Mouse (Mus musculus) intestine, postnatal 0 days (tissue): ENCODE data around the gene Hist2h3c1. TPM values are rescaled to one million over a fixed set of nuclear protein-coding genes. Genes with fewer than 3 reads are reported as not detected.
"Not testable (repeated sequence)": the region's sequence is repeated elsewhere in the genome, so short reads cannot be mapped to it uniquely, and the experiment has no call there.

Source experiments
- ATAC-seq: fragments of 200-750 bp; cut with Nextera tagmentation; 2 replicates; pipeline ENCODE4 v1.8.0; 2017; ENCODE audit warnings: mild to moderate bottlenecking, moderate TSS enrichment, moderate library complexity
- H3K27ac ChIP-seq: fragments of 300-500 bp; sonication (generic); 2 replicates; pipeline ENCODE4 v1.5.1; 2014; ENCODE audit warnings: mild to moderate bottlenecking, low read depth, low read length, moderate library complexity
- H3K27me3 ChIP-seq: fragments of 300-500 bp; sonication (generic); replicated peaks from 2 replicates; pipeline ENCODE4 v1.6.1; 2014; ENCODE audit warnings: low read length, mixed read lengths; ENCODE audit not compliant: control insufficient read depth, insufficient read depth
- H3K36me3 ChIP-seq: fragments of 300-500 bp; sonication (generic); 2 replicates; pipeline ENCODE4 v1.6.1; 2014; ENCODE audit warnings: mild to moderate bottlenecking, moderate library complexity; ENCODE audit not compliant: control insufficient read depth, insufficient read depth
- H3K4me1 ChIP-seq: fragments of 300-500 bp; sonication (generic); replicated peaks from 2 replicates; pipeline ENCODE4 v1.6.1; 2014; ENCODE audit warnings: antibody characterized with exemption, low read length, mixed read lengths; ENCODE audit not compliant: control insufficient read depth, insufficient read depth
- H3K4me2 ChIP-seq: fragments of 300-500 bp; sonication (generic); replicated peaks from 2 replicates; pipeline ENCODE4 v1.6.1; 2014; ENCODE audit warnings: low read depth, mild to moderate bottlenecking, moderate library complexity
- H3K4me3 ChIP-seq: fragments of 300-500 bp; sonication (generic); 2 replicates; pipeline ENCODE4 v1.5.1; 2014; ENCODE audit warnings: low read depth, low read length
- H3K9ac ChIP-seq: fragments of 300-500 bp; sonication (generic); 2 replicates; pipeline ENCODE4 v1.6.1; 2014; ENCODE audit warnings: mild to moderate bottlenecking, low read depth, low read length
- H3K9me3 ChIP-seq: fragments of 300-500 bp; sonication (generic); 2 replicates; pipeline ENCODE4 v1.6.1; 2016; ENCODE audit warnings: mixed run types; ENCODE audit not compliant: control insufficient read depth
- CTCF ChIP-seq: sonication (generic); IDR thresholded peaks from 2 replicates; pipeline ENCODE4 v1.5.1; 2016; ENCODE audit warnings: low read depth, mild to moderate bottlenecking, control low read depth, antibody characterized with exemption, moderate library complexity
- WGBS: fragments of 180-500 bp; shearing (Covaris S2); extraction: QIAGEN DNeasy Blood & Tissue Kit; methylation state at CpG from one replicate; pipeline ENCODE4 v1.1.7; 2014; 5-methylcytosine and 5-hydroxymethylcytosine counted together
- polyA plus RNA-seq: library from polyadenylated mRNA; unstranded; fragments of >200 nt; fragmentation: Nextera tagmentation; extraction: Ambion mirVana; gene quantifications from 2 replicates; pipeline ENCODE4 v1.2.1, GENCODE M21; 2015

The Hist2h3c1 gene
- polyA plus RNA-seq, 1 experiment from 2014 or later, result 0.42 TPM

GRCm38 (mm10) chr3:96280660-96281059 is 34.2 kb downstream of the Hist2h3c1 start:
- Histone ChIP-seq H3K4me1 (no peaks in the 10 kb centered on the region), H3K9me3 (no peaks in the 10 kb centered on the region), H3K4me2 (no peak overlapping the region), H3K4me3 (no peak overlapping the region), H3K27me3 (peaks cover 10% of the 10 kb centered on the region; the same call in 1 of the 2 replicates), H3K27ac (no peak overlapping the region), H3K9ac (no peak overlapping the region), H3K36me3 (no peaks in the 10 kb centered on the region)
- WGBS, result 52% methylated on average over 6 of the region's 6 CpGs
- no peak for ATAC-seq
- peak; percentile 13; the same call in 1 of the 2 replicates for TF ChIP-seq CTCF

- Histone ChIP-seq H3K4me2 (no peak overlapping the region), H3K9ac (no peak overlapping the region), H3K9me3 (no peaks in the 10 kb centered on the region), H3K36me3 (no peaks in the 10 kb centered on the region), H3K4me1 (no peaks in the 10 kb centered on the region), H3K27me3 (peaks cover 10% of the 10 kb centered on the region; the same call in 1 of the 2 replicates), H3K4me3 (no peak overlapping the region), H3K27ac (no peak overlapping the region)
- 16% methylated on average over 4 of the region's 4 CpGs for WGBS
- ATAC-seq, result no peak
- TF ChIP-seq CTCF, result peak; percentile 70
These were observed 38.0 kb downstream of the Hist2h3c1 start for GRCm38 (mm10) chr3:96284457-96284856.

DNA sequence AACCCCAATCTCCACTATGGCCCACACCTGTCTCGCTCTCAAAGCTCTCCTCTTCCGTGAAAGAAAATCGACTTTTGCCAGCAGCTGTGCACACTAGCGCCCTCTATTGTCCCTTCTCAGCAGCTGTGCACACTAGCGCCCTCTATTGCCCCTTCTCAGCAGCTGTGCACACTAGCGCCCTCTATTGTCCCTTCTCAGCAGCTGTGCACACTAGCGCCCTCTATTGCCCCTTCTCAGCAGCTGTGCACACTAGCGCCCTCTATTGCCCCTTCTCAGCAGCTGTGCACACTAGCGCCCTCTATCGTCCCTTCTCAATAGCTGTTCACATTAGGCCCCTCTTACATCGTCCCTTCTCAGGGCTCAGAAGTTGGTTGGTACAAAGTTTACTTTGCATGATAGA is 40.8 kb downstream of the Hist2h3c1 start:
- not testable (repeated sequence) for ATAC-seq, H3K4me1 ChIP-seq, H3K4me2 ChIP-seq, H3K9me3 ChIP-seq, H3K4me3 ChIP-seq, H3K36me3 ChIP-seq, H3K27ac ChIP-seq, H3K9ac ChIP-seq
- WGBS, result 88% methylated on average over 11 of the region's 11 CpGs
- peak; percentile 91 for TF ChIP-seq CTCF
- H3K27me3 ChIP-seq, result peaks cover 10% of the 10 kb centered on the region; the same call in 1 of the 2 replicates

DNA sequence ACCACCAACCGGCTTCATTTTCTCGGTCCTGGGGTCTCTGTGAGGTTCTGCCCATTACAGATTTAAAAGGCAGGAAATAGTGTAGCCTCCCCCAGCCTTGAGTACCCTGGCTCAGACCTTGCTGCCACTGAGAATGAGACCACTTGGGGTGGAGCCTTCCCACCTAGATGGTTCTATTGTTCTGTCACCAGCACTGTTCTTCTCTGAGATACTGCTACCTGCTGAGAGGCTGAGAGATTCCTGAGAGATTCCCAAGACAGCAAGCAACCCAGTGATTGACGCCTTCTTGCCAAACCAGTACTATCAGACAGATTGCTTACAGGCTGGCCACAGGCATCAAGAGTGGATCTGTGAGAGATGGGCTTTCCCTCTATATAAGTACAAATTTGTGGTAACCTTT is 42.7 kb downstream of the Hist2h3c1 start:
- Histone ChIP-seq H3K36me3 (no peaks in the 10 kb centered on the region), H3K9ac (no peak overlapping the region), H3K4me2 (no peak overlapping the region), H3K9me3 (no peaks in the 10 kb centered on the region), H3K4me3 (no peak overlapping the region), H3K27me3 (peaks cover 5% of the 10 kb centered on the region; the same call in 1 of the 2 replicates), H3K4me1 (no peaks in the 10 kb centered on the region), H3K27ac (no peak overlapping the region)
- TF ChIP-seq CTCF, result no peak
- WGBS, result 68% methylated on average over 3 of the region's 3 CpGs
- ATAC-seq, result no peak

DNA sequence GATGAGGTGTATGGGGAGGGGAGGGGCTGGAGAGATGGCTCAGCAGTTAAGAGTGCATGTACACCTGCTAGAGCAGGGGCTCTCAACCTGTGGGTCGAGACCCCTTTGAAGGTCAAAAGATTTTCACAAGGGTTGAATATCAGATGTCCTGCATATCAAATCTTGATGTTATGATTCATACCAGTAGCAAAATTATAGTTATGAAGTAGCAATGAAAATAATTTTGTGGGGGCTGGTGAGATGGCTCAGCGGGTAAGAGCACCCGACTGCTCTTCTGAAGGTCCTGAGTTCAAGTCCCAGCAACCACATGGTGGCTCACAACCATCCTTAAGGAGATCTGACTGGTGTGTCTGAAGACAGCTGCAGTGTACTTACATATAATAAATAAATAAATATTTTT is 44.2 kb downstream of the Hist2h3c1 start:
- H3K36me3 ChIP-seq, H3K4me1 ChIP-seq, H3K9me3 ChIP-seq, H3K4me2 ChIP-seq, ATAC-seq, H3K4me3 ChIP-seq, H3K9ac ChIP-seq, H3K27me3 ChIP-seq, H3K27ac ChIP-seq: not testable (repeated sequence)
- WGBS, result 90% methylated on average over 3 of the region's 3 CpGs

- Histone ChIP-seq H3K4me1 (no peaks in the 10 kb centered on the region), H3K4me3 (no peak overlapping the region), H3K4me2 (no peak overlapping the region), H3K9ac (no peak overlapping the region), H3K36me3 (no peaks in the 10 kb centered on the region), H3K27ac (no peak overlapping the region), H3K9me3 (no peaks in the 10 kb centered on the region), H3K27me3 (no peaks in the 10 kb centered on the region; the same call in 1 of the 2 replicates)
- TF ChIP-seq CTCF, result no peak
- WGBS, result 60% methylated on average over 6 of the region's 6 CpGs
- no peak for ATAC-seq
These were observed 46.2 kb downstream of the Hist2h3c1 start for GRCm38 (mm10) chr3:96292641-96293040.

GRCm38 (mm10) chr3:96293368-96293767 is 46.9 kb downstream of the Hist2h3c1 start:
- ATAC-seq, result no peak
- no peak overlapping the region for H3K4me3 ChIP-seq
- no peaks in the 10 kb centered on the region; the same call in 1 of the 2 replicates for H3K27me3 ChIP-seq
- H3K4me1 ChIP-seq, result no peaks in the 10 kb centered on the region
- no peaks in the 10 kb centered on the region for H3K36me3 ChIP-seq
- H3K27ac ChIP-seq, result no peak overlapping the region
- no peak overlapping the region for H3K4me2 ChIP-seq
- no peaks in the 10 kb centered on the region for H3K9me3 ChIP-seq
- WGBS, result 51% methylated on average over 5 of the region's 5 CpGs
- no peak for TF ChIP-seq CTCF
- H3K9ac ChIP-seq, result no peak overlapping the region
